Comparison of ENCODE assay signal across 22 mouse cellular contexts in genomic region chr1:160371696-160372095, GRCm38 (mm10).
DNase-seq lines count a peak whose midpoint lies in the region; ATAC-seq and TF ChIP-seq lines count a peak whose summit lies in the region.
"Had no signal": no experiment of that assay in that cellular context is flagged by ENCODE, and none has a peak within 500 bp of the region (broad histone marks: within the 10 kb centered on the region; RNA-seq: fewer than 3 reads in every experiment).

No protein-coding gene starts in this region.

- H3K4me3 ChIP-seq in liver, adult 2 months (ENCODE audit: insufficient read depth, low read depth, low read length) = no peak overlapping the region
- no peak overlapping the region for H3K4me3 ChIP-seq in liver, embryonic 12.5 days
- H3K4me3 ChIP-seq: embryonic facial prominence, embryonic 15.5 days; forebrain, embryonic 12.5 days; heart, embryonic 13.5 days; hindbrain, embryonic 15.5 days had no signal

- H3K27ac ChIP-seq in liver, adult 2 months (replicated peaks; ENCODE audit: insufficient read depth, low read depth, low read length) = no peak overlapping the region
- no peak overlapping the region for H3K27ac ChIP-seq in liver, embryonic 12.5 days
- H3K27ac ChIP-seq: embryonic facial prominence, embryonic 15.5 days; forebrain, embryonic 12.5 days; hindbrain, embryonic 15.5 days had no signal

- H3K4me2 ChIP-seq in liver, embryonic 12.5 days = no peak overlapping the region
- H3K4me2 ChIP-seq: embryonic facial prominence, embryonic 15.5 days; forebrain, embryonic 12.5 days; heart, embryonic 13.5 days; hindbrain, embryonic 15.5 days had no signal

- no peak overlapping the region for H3K9ac ChIP-seq in liver, adult 2 months (ENCODE audit: low read depth, low read length)
- no peak overlapping the region for H3K9ac ChIP-seq in liver, embryonic 12.5 days
- H3K9ac ChIP-seq: embryonic facial prominence, embryonic 15.5 days; forebrain, embryonic 12.5 days; heart, embryonic 13.5 days; hindbrain, embryonic 15.5 days had no signal

- no peak for ATAC-seq in liver, embryonic 12.5 days
- ATAC-seq: forebrain, embryonic 16.5 days; inflammation-experienced regulatory T-cells, adult 6 months had no signal

- H3K4me1 ChIP-seq in liver, adult 2 months (ENCODE audit: control insufficient read depth, insufficient read depth, low read length) = peaks cover 11% of the 10 kb centered on the region
- no peaks in the 10 kb centered on the region for H3K4me1 ChIP-seq in liver, embryonic 12.5 days
- H3K4me1 ChIP-seq: embryonic facial prominence, embryonic 15.5 days; forebrain, embryonic 12.5 days; hindbrain, embryonic 15.5 days had no signal

- no peaks in the 10 kb centered on the region for H3K9me3 ChIP-seq in liver, embryonic 12.5 days (replicated peaks)
- H3K9me3 ChIP-seq: embryonic facial prominence, embryonic 15.5 days; forebrain, embryonic 12.5 days; heart, embryonic 13.5 days; hindbrain, embryonic 15.5 days had no signal

- TF ChIP-seq CTCF in liver, adult 2 months (IDR thresholded peaks at IDR 0.05; ENCODE audit: low read depth, low read length) = no peak

- H3K36me3 ChIP-seq in liver, adult 2 months (ENCODE audit: control insufficient read depth, insufficient read depth, low read length) = no peaks in the 10 kb centered on the region
- H3K36me3 ChIP-seq in liver, embryonic 12.5 days = no peaks in the 10 kb centered on the region
- H3K36me3 ChIP-seq: embryonic facial prominence, embryonic 15.5 days; forebrain, embryonic 12.5 days; heart, embryonic 13.5 days; hindbrain, embryonic 15.5 days had no signal

- no peaks in the 10 kb centered on the region for H3K27me3 ChIP-seq in liver, adult 2 months (ENCODE audit: control insufficient read depth, insufficient read depth, low read length)
- H3K27me3 ChIP-seq in liver, embryonic 12.5 days (replicated peaks) = no peaks in the 10 kb centered on the region
- H3K27me3 ChIP-seq: embryonic facial prominence, embryonic 15.5 days; forebrain, embryonic 12.5 days; heart, embryonic 13.5 days; hindbrain, embryonic 15.5 days had no signal

- peak; percentile 16 for DNase-seq in liver, adult 2 months (ENCODE audit: extremely low read depth, low read depth, low spot score)
- peak; percentile 24 for DNase-seq in NIH3T3 (ENCODE audit: low read depth)
- peak; percentile 36 for DNase-seq in fibroblast of lung, adult 2 months (ENCODE audit: low read depth)
- no peak for DNase-seq in thymus, postnatal 25 days
- no peak for DNase-seq in left cerebral cortex, adult 18-20 months (ENCODE audit: low spot score in 2 of 2)
- no peak for DNase-seq in spleen, postnatal 36 days (ENCODE audit: low spot score in 2 of 2)
- DNase-seq: adrenal gland, adult 8-10 months; adrenal gland, postnatal 36 days; B cell, adult 2 months; cerebellum, adult 11 months; cerebellum, adult 8-10 months; cerebellum, postnatal 14 days; embryo, embryonic 11 days; gastrocnemius, postnatal 10 days; heart, postnatal 36 days had no signal

- no peaks in the 10 kb centered on the region for H3K79me2 ChIP-seq in liver, adult 2 months (ENCODE audit: control insufficient read depth, insufficient read depth, low read length)

- no peak for TF ChIP-seq POLR2A in liver, adult 2 months (IDR thresholded peaks at IDR 0.05; ENCODE audit: extremely low read depth, insufficient read depth, low read length)

Comparison
In these comparisons a context has a peak if more than half of its experiments do, and no peak if none do; other contexts are left out.
1. DNase-seq: peak in liver, adult 2 months (single experiment), NIH3T3 (single experiment) and fibroblast of lung, adult 2 months (single experiment); none in thymus, postnatal 25 days (single experiment), left cerebral cortex, adult 18-20 months (0 of 2) and spleen, postnatal 36 days (0 of 2).